Mouse (Mus musculus): ENCODE measurements around the gene Cpn1. TPM values are rescaled to one million over a fixed set of nuclear protein-coding genes. Genes with fewer than 3 reads are reported as not detected.

The Cpn1 gene
- total and polyA plus RNA-seq, 3 experiments = 0.13 to 1.0 (median 0.34) TPM

DNA sequence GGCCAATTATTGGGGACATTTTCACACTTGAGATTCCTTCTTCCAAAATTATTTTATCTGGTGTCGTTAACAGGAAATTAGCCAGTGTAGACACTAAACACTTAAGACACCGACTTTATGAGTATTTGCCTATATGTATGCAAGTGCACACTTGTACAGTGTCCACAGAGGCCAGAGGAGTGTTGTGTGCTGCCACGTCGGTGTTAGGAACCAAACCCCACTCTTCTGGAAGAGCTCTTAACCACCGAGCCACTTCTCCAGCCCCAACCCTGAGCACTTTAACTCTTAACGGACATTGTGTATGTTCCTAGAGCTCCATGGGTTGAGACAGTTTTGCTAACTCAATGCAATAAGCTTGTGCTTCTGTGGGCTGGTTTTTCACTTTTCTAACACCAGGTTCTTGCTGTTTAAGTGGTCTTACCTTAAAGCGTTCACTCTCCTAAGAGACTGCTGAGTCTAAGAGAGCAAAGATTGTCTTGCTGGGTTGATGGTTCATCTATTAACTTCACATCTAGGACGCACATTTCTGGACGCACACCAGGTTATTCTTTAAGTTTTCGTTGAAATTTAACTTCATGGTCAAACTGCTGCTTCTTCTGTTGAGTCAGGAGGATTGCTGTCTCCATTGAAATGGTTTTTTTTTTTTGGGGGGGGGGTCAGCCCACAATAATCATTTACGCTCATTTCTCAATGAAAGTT, 45.8 kb upstream of the Cpn1 start:
- Histone ChIP-seq H3K9me3 (replicated peaks; ENCODE audit: low read length) (no peaks in the 10 kb centered on the region), H3K27me3 (replicated peaks) (no peaks in the 10 kb centered on the region), H3K79me2 (replicated peaks; ENCODE audit: control insufficient read depth, extremely low read depth, insufficient read depth, poor library complexity, severe bottlenecking) (no peaks in the 10 kb centered on the region), H3K27ac (ENCODE audit: insufficient read depth, low read depth) (no peak overlapping the region), H3K36me3 (replicated peaks in 1 of 2; ENCODE audit: control insufficient read depth in 1 of 2, insufficient read depth in 1 of 2, low read length in 1 of 2) (peaks cover 14 to 40% of the 10 kb centered on the region in 2 experiments), H3K4me1 (ENCODE audit: control insufficient read depth in 1 of 2, insufficient read depth in 2 of 2) (peaks cover 0 to 2% of the 10 kb centered on the region in 2 experiments; a peak in 2 of 4 replicates), H3K4me2 (ENCODE audit: insufficient read depth, low read depth, poor library complexity, severe bottlenecking) (no peak overlapping the region), H3K4me3 (replicated peaks in 1 of 3; ENCODE audit: low read depth in 2 of 3, low read length in 2 of 3, poor library complexity in 1 of 3) (no peak overlapping the region), H3K9ac (ENCODE audit: insufficient read depth, low read depth) (no peak overlapping the region)
- in situ Hi-C loops (cut with MboI; ENCODE audit: low pct_ligation_motif_present, low pct_unique_long_range_greater_than_20kb, low sequenced_read_pairs) = no loop called here
- dilution Hi-C loops (cut with MboI; ENCODE audit: extremely low pct_ligation_motif_present, extremely low pct_unique_long_range_greater_than_20kb, low sequenced_read_pairs) = no loop called here
- TF ChIP-seq NELFE (IDR thresholded peaks at IDR 0.05; ENCODE audit: low read depth, low read length) = no peak
- TF ChIP-seq POLR2AphosphoS2 (IDR thresholded peaks at IDR 0.05; ENCODE audit: low read depth, low read length) = no peak
- no peak for TF ChIP-seq SMC3 (IDR thresholded peaks at IDR 0.05; ENCODE audit: low read depth, low read length)
- TF ChIP-seq SIN3A (IDR thresholded peaks at IDR 0.05; ENCODE audit: low read length) = no peak
- no peak for TF ChIP-seq BHLHE40 (IDR thresholded peaks at IDR 0.05; ENCODE audit: low read depth, low read length)
- TF ChIP-seq E2F4 (IDR thresholded peaks at IDR 0.05; ENCODE audit: insufficient replicate concordance, low read depth, low read length) = no peak
- TF ChIP-seq JUN (IDR thresholded peaks at IDR 0.05; ENCODE audit: insufficient read depth, low read depth, low read length) = no peak
- no peak for TF ChIP-seq MXI1 (IDR thresholded peaks at IDR 0.05; ENCODE audit: low read depth, low read length)
- no peak for TF ChIP-seq TCF12 (IDR thresholded peaks at IDR 0.05; ENCODE audit: low read depth, low read length)
- no peak for TF ChIP-seq POLR2A (IDR thresholded peaks at IDR 0.05; ENCODE audit: low read depth, low read length)
- no peak for TF ChIP-seq MAX (IDR thresholded peaks at IDR 0.05; ENCODE audit: low read length)
- no peak for TF ChIP-seq USF2 (conservative IDR thresholded peaks at IDR 0.05; ENCODE audit: low read depth, low read length)
- TF ChIP-seq MAFK (IDR thresholded peaks at IDR 0.05; ENCODE audit: insufficient replicate concordance, low read length) = no peak
- TF ChIP-seq ELF1 (IDR thresholded peaks at IDR 0.05; ENCODE audit: low read depth, low read length) = no peak
- TF ChIP-seq ETS1 (conservative IDR thresholded peaks at IDR 0.05; ENCODE audit: low read depth, low read length) = no peak
- no peak for TF ChIP-seq GABPA (IDR thresholded peaks at IDR 0.05; ENCODE audit: insufficient replicate concordance, low read depth, low read length)
- no peak for TF ChIP-seq RCOR1 (conservative IDR thresholded peaks at IDR 0.05; ENCODE audit: low read depth, low read length)
- no peak for TF ChIP-seq CTCF (conservative IDR thresholded peaks at IDR 0.05 in 1 of 2, IDR thresholded peaks at IDR 0.05 in 1 of 2; ENCODE audit: low read depth in 2 of 2, low read length in 2 of 2)
- TF ChIP-seq RAD21 (IDR thresholded peaks at IDR 0.05; ENCODE audit: low read depth, low read length) = no peak
- no peak for TF ChIP-seq EP300 (IDR thresholded peaks at IDR 0.05; ENCODE audit: low read length)
- DNase-seq (ENCODE audit: extremely low read depth) = no peak

DNA sequence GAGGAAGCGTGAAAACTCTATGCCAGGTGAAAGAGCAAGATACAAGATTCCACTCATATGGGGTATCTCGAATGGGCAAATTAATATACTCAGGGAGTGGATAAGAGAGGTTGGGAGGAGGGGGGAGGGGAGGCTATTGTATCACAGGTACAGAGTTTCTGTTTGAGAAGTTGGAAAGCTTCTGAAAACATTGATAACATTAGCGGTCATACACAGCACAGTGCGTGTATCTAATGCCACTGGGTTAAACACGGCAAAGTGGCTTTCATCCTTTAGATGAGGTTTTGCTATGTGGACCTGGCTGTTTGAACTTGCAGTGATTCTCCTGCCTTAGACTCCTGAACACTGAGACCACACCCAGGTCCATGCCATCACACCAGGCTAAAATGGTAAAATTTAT, 43.7 kb upstream of the Cpn1 start:
- Histone ChIP-seq H3K79me2 (replicated peaks; ENCODE audit: control insufficient read depth, extremely low read depth, insufficient read depth, poor library complexity, severe bottlenecking) (no peaks in the 10 kb centered on the region), H3K4me3 (replicated peaks in 1 of 3; ENCODE audit: low read depth in 2 of 3, low read length in 2 of 3, poor library complexity in 1 of 3) (no peak overlapping the region), H3K4me2 (ENCODE audit: insufficient read depth, low read depth, poor library complexity, severe bottlenecking) (no peak overlapping the region), H3K27ac (ENCODE audit: insufficient read depth, low read depth) (no peak overlapping the region), H3K9ac (ENCODE audit: insufficient read depth, low read depth) (no peak overlapping the region), H3K36me3 (replicated peaks in 1 of 2; ENCODE audit: control insufficient read depth in 1 of 2, insufficient read depth in 1 of 2, low read length in 1 of 2) (peaks cover 0 to 19% of the 10 kb centered on the region in 2 experiments), H3K4me1 (ENCODE audit: control insufficient read depth in 1 of 2, insufficient read depth in 2 of 2) (peaks cover 0 to 10% of the 10 kb centered on the region in 2 experiments; a peak in 2 of 4 replicates), H3K27me3 (replicated peaks) (no peaks in the 10 kb centered on the region), H3K9me3 (replicated peaks; ENCODE audit: low read length) (no peaks in the 10 kb centered on the region)
- in situ Hi-C loops (cut with MboI; ENCODE audit: low pct_ligation_motif_present, low pct_unique_long_range_greater_than_20kb, low sequenced_read_pairs) = no loop called here
- no peak for DNase-seq (ENCODE audit: extremely low read depth)
- dilution Hi-C loops (cut with MboI; ENCODE audit: extremely low pct_ligation_motif_present, extremely low pct_unique_long_range_greater_than_20kb, low sequenced_read_pairs) = no loop called here
- no peak for TF ChIP-seq POLR2A (IDR thresholded peaks at IDR 0.05; ENCODE audit: low read depth, low read length)
- TF ChIP-seq NRF1 (IDR thresholded peaks at IDR 0.05; ENCODE audit: low read depth, low read length) = no peak
- no peak for TF ChIP-seq RCOR1 (conservative IDR thresholded peaks at IDR 0.05; ENCODE audit: low read depth, low read length)
- TF ChIP-seq ELF1 (IDR thresholded peaks at IDR 0.05; ENCODE audit: low read depth, low read length) = no peak
- TF ChIP-seq MAX (IDR thresholded peaks at IDR 0.05; ENCODE audit: low read length) = no peak
- TF ChIP-seq USF1 (IDR thresholded peaks at IDR 0.05; ENCODE audit: low read depth, low read length) = no peak
- TF ChIP-seq UBTF (IDR thresholded peaks at IDR 0.05; ENCODE audit: low read depth, low read length) = no peak
- TF ChIP-seq RAD21 (IDR thresholded peaks at IDR 0.05; ENCODE audit: low read depth, low read length) = no peak
- TF ChIP-seq CHD2 (IDR thresholded peaks at IDR 0.05; ENCODE audit: low read length) = no peak
- no peak for TF ChIP-seq ZMIZ1 (IDR thresholded peaks at IDR 0.05; ENCODE audit: low read depth, low read length)

Data from CH12.LX (cell line).